Mouse (Mus musculus) liver, embryonic 16.5 days (tissue): Measurements from ENCODE around the gene Myo10. TPM values are rescaled to one million over a fixed set of nuclear protein-coding genes. Genes with fewer than 3 reads are reported as not detected.

Source experiments
- ATAC-seq: fragments of 200-750 bp; cut with Nextera tagmentation; 2 replicates; pipeline ENCODE4 v1.8.0; 2017; ENCODE audit warnings: low read depth, mild to moderate bottlenecking, moderate number of reproducible peaks, moderate library complexity
- H3K27ac ChIP-seq: fragments of 300-500 bp; sonication (generic); 2 replicates; pipeline ENCODE4 v1.5.1; 2014; ENCODE audit warnings: mild to moderate bottlenecking, low read length
- H3K27me3 ChIP-seq: fragments of 300-500 bp; sonication (generic); 2 replicates; pipeline ENCODE4 v1.6.1; 2014; ENCODE audit warnings: low read depth, low read length, mixed read lengths; ENCODE audit not compliant: control insufficient read depth, insufficient read depth
- H3K36me3 ChIP-seq: fragments of 300-500 bp; sonication (generic); 2 replicates; pipeline ENCODE4 v1.6.1; 2014; ENCODE audit warnings: mild to moderate bottlenecking; ENCODE audit not compliant: control insufficient read depth, insufficient read depth
- H3K4me1 ChIP-seq: fragments of 300-500 bp; sonication (generic); 2 replicates; pipeline ENCODE4 v1.6.1; 2014; ENCODE audit warnings: low read depth, low read length, mixed read lengths; ENCODE audit not compliant: control insufficient read depth
- H3K4me2 ChIP-seq: fragments of 300-500 bp; sonication (generic); 2 replicates; pipeline ENCODE4 v1.6.1; 2014; ENCODE audit warnings: low read depth, low read length, mixed read lengths
- H3K4me3 ChIP-seq: fragments of 300-500 bp; sonication (generic); 2 replicates; pipeline ENCODE4 v1.5.1; 2014; ENCODE audit warnings: low read depth, mild to moderate bottlenecking, low read length
- H3K9ac ChIP-seq: fragments of 300-500 bp; sonication (generic); 2 replicates; pipeline ENCODE4 v1.6.1; 2014; ENCODE audit warnings: low read depth, low read length
- H3K9me3 ChIP-seq: fragments of 300-500 bp; sonication (generic); replicated peaks from 2 replicates; pipeline ENCODE4 v1.6.1; 2016; ENCODE audit warnings: low read length; ENCODE audit not compliant: control insufficient read depth
- WGBS: fragments of 180-500 bp; shearing (Covaris S2); extraction: QIAGEN DNeasy Blood & Tissue Kit; methylation state at CpG from one replicate; pipeline ENCODE4 v1.1.7; 2014; ENCODE audit not compliant: insufficient replicate concordance; 5-methylcytosine and 5-hydroxymethylcytosine counted together
- polyA plus RNA-seq: library from polyadenylated mRNA; unstranded; fragments of >200 nt; fragmentation: Nextera tagmentation; extraction: Ambion mirVana; gene quantifications from 2 replicates; pipeline ENCODE4 v1.2.1, GENCODE M21; 2015

Myo10 gene
- polyA plus RNA-seq, 1 experiment from 2014 or later, result 4.5 TPM

- Histone ChIP-seq H3K27me3 (no peaks in the 10 kb centered on the region), H3K9ac (no peak overlapping the region), H3K4me3 (no peak overlapping the region), H3K4me1 (no peaks in the 10 kb centered on the region), H3K4me2 (no peak overlapping the region), H3K27ac (no peak overlapping the region), H3K36me3 (0 out of 2 replicates have a peak, but pooled peaks cover 2% of the 10 kb centered on the region), H3K9me3 (no peaks in the 10 kb centered on the region)
- no peak for ATAC-seq
- WGBS, result 72% methylated on average over 23 of the region's 23 CpGs
These were observed 157.3 kb downstream of the Myo10 start for GRCm38 (mm10) chr15:25779522-25780191.

- Histone ChIP-seq H3K27me3 (no peaks in the 10 kb centered on the region), H3K4me2 (no peak overlapping the region), H3K4me1 (no peaks in the 10 kb centered on the region), H3K27ac (no peak overlapping the region), H3K4me3 (no peak overlapping the region), H3K9ac (no peak overlapping the region), H3K9me3 (no peaks in the 10 kb centered on the region), H3K36me3 (0 out of 2 replicates have a peak, but pooled peaks cover 2% of the 10 kb centered on the region)
- WGBS, result 88% methylated on average over 33 of the region's 33 CpGs
- ATAC-seq, result no peak
These were observed 158.7 kb downstream of the Myo10 start for GRCm38 (mm10) chr15:25781053-25781452.

- H3K27ac ChIP-seq, result no peak overlapping the region
These were observed 163.4 kb downstream of the Myo10 start for GRCm38 (mm10) chr15:25785456-25786390.

GRCm38 (mm10) chr15:25787406-25787805 is 165.1 kb downstream of the Myo10 start:
- Histone ChIP-seq H3K4me2 (no peak overlapping the region), H3K27ac (no peak overlapping the region), H3K4me3 (no peak overlapping the region), H3K4me1 (no peaks in the 10 kb centered on the region), H3K27me3 (no peaks in the 10 kb centered on the region), H3K9me3 (no peaks in the 10 kb centered on the region), H3K9ac (no peak overlapping the region), H3K36me3 (no peaks in the 10 kb centered on the region)
- WGBS, result 71% methylated on average over 9 of the region's 9 CpGs
- ATAC-seq, result no peak

More at GRCm38 (mm10) chr15:25785456-25786390, 163.4 kb downstream of the Myo10 start:
- Histone ChIP-seq H3K4me2 (no peak overlapping the region), H3K36me3 (no peaks in the 10 kb centered on the region), H3K9me3 (no peaks in the 10 kb centered on the region), H3K9ac (no peak overlapping the region), H3K4me3 (no peak overlapping the region), H3K4me1 (no peaks in the 10 kb centered on the region), H3K27me3 (no peaks in the 10 kb centered on the region)
- 83% methylated on average over 35 of the region's 35 CpGs for WGBS
- ATAC-seq, result no peak

GRCm38 (mm10) chr15:25787965-25788364 is 165.6 kb downstream of the Myo10 start:
- Histone ChIP-seq H3K9ac (no peak overlapping the region), H3K9me3 (no peaks in the 10 kb centered on the region), H3K27ac (no peak overlapping the region), H3K27me3 (no peaks in the 10 kb centered on the region), H3K4me1 (no peaks in the 10 kb centered on the region), H3K36me3 (no peaks in the 10 kb centered on the region), H3K4me2 (no peak overlapping the region), H3K4me3 (no peak overlapping the region)
- ATAC-seq, result no peak
- 65% methylated on average over 8 of the region's 8 CpGs for WGBS

- no peaks in the 10 kb centered on the region for H3K9me3 ChIP-seq
- H3K27ac ChIP-seq, result no peak overlapping the region
- no peak for ATAC-seq
- no peaks in the 10 kb centered on the region for H3K27me3 ChIP-seq
- H3K36me3 ChIP-seq, result no peaks in the 10 kb centered on the region
- no peak overlapping the region for H3K9ac ChIP-seq
- no peak overlapping the region for H3K4me2 ChIP-seq
- 81% methylated on average over 7 of the region's 7 CpGs for WGBS
- H3K4me3 ChIP-seq, result no peak overlapping the region
- H3K4me1 ChIP-seq, result no peaks in the 10 kb centered on the region
These were observed 166.2 kb downstream of the Myo10 start for GRCm38 (mm10) chr15:25788565-25788964.

- Histone ChIP-seq H3K27me3 (no peaks in the 10 kb centered on the region), H3K36me3 (no peaks in the 10 kb centered on the region), H3K4me3 (no peak overlapping the region), H3K4me1 (no peaks in the 10 kb centered on the region), H3K9me3 (no peaks in the 10 kb centered on the region), H3K9ac (no peak overlapping the region), H3K4me2 (no peak overlapping the region), H3K27ac (no peak overlapping the region)
- no peak for ATAC-seq
- 69% methylated on average over 10 of the region's 10 CpGs for WGBS
These were observed 166.9 kb downstream of the Myo10 start for GRCm38 (mm10) chr15:25789241-25789640.

GRCm38 (mm10) chr15:25791660-25792353 is 169.5 kb downstream of the Myo10 start:
- no peak overlapping the region for H3K27ac ChIP-seq
- H3K27me3 ChIP-seq, result no peaks in the 10 kb centered on the region
- H3K36me3 ChIP-seq, result peaks cover 3% of the 10 kb centered on the region; the same call in 1 of the 2 replicates
- no peak overlapping the region for H3K4me2 ChIP-seq
- WGBS, result 63% methylated on average over 8 of the region's 8 CpGs
- no peak overlapping the region for H3K4me3 ChIP-seq
- no peaks in the 10 kb centered on the region for H3K4me1 ChIP-seq
- ATAC-seq, result no peak
- no peaks in the 10 kb centered on the region for H3K9me3 ChIP-seq
- no peak overlapping the region for H3K9ac ChIP-seq
